Mouse (Mus musculus) thymus, postnatal 36 days (tissue): ENCODE results near the gene Tnn.
A peak's percentile ranks its signal among the peaks of the same experiment; 100 is the strongest.

Experiments used
- DNase-seq, 2 experiments: peaks; one replicate each; pipeline ENCODE4 v3.0.0; 2022; ENCODE audit warnings: mixed read lengths in 2 of 2

Tnn gene

GRCm38 (mm10) chr1:160153480-160153879 lies at the start of gene Tnn:
Tnn (minus strand) TSS chr1:160153580.
- DNase-seq: no peak

GRCm38 (mm10) chr1:160195337-160195663 lies 41.9 kb upstream of the Tnn start:
- no peak for DNase-seq

- DNase-seq: peak; percentile 99
These were observed 41.4 kb upstream of the Tnn start, which contains the start of gene Mrps14 for GRCm38 (mm10) chr1:160194529-160195336. Mrps14 (plus strand) TSS chr1:160195215.

DNA sequence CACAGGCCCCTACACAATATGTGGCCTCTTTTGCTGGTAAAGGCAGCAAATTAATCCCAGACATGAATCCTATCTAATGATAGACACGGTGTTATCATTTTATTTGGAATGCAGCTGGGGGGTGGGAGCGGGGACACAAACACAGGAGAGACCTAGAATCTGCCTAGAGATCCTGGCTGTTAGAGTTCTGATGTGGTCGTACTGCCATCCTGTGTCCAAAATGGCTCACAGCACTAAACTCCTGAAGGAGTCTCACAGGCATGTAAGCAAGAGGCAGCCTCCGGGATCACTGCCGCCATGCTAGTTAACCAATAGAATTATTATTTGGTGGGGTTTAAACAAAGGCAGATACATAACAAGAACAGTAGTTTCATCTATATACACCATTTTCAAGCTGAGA lies 31.1 kb upstream of the Tnn start:
- DNase-seq: no peak

GRCm38 (mm10) chr1:160181216-160181615 lies 27.8 kb upstream of the Tnn start:
- no peak for DNase-seq

- no peak for DNase-seq
These were observed 23.5 kb upstream of the Tnn start for GRCm38 (mm10) chr1:160176903-160177302.

DNA sequence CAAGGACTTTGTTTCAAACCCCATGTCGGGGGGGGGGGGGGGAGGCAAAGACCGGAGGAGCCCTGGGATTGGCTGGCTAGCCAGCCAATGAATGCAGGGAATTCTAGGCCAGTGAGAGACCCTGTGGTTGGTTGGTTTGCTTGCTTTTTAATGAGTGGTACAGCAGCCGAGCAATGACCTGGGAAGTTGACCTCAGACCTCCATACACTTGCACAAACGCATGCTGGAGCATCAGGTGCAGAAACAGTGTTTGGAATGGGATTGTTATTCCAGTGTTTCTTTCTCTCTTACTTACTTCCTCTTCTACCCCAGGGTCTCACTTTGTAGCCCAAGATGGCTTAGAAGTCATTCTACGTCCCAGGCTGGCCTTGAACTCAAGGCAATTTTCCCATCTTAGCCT lies 13.2 kb upstream of the Tnn start:
- no peak for DNase-seq

GRCm38 (mm10) chr1:160158190-160158589 lies 4.8 kb upstream of the Tnn start:
- DNase-seq: no peak

DNA sequence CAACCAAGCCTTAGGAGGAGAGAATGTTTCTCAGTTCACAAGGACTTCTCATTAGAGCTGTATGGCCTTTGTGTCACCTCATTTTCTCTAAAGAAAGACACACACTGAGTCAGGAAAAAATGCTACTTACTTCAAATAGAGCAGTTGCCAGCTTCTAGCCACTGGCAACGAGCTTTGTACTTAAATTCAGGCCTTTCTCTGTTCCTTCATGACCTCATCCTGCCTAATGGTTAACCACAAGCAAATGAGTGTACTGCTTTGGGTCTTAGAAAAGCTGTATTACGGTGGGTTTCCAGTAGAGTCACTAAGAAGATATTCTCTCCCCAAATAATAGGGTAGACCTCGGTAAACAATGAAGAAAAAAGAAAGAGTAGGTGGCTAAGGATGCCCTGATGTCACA lies 2.7 kb downstream of the Tnn start:
- DNase-seq: no peak

GRCm38 (mm10) chr1:160149291-160149906 lies 4.0 kb downstream of the Tnn start:
- DNase-seq: no peak

DNA sequence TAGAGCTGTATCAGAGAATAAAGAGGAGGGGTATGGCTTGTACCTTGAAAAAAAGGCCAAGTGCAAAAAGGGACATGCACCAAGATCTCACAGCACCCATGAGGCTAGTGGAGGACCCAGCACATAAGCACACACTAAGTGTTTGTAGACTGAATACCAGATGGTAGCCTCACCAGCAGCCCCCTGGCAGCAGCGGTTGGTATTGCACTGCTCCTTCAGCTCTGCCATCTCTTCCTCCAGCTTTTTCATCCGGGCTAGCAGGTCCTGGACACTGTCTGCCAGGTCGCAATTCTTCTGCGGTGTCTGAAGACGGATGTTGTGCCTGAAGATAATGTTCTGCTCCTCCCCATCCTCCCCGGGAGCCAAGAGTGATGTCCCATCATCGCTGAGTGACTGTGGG lies 6.1 kb downstream of the Tnn start:
- no peak for DNase-seq

DNA sequence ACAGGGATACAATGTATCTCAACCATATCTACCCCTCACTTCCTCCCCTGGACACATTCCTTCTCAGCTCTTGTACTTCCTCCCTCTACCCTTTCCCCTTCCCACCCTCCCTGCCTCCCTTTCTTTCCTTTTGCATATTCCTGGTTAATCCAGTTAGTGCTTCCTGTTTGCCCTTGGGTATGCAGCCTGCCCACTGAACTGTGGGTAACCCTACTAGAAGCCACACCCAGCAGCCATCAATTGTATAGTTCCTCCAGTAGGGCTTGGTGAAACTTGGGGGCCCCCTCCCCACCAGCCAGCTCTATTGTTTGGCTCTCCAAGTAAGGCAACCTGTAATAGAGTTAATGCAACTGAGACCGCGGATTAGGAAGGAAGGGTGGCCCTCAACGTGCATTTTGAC lies 7.8 kb downstream of the Tnn start:
- no peak for DNase-seq

DNA sequence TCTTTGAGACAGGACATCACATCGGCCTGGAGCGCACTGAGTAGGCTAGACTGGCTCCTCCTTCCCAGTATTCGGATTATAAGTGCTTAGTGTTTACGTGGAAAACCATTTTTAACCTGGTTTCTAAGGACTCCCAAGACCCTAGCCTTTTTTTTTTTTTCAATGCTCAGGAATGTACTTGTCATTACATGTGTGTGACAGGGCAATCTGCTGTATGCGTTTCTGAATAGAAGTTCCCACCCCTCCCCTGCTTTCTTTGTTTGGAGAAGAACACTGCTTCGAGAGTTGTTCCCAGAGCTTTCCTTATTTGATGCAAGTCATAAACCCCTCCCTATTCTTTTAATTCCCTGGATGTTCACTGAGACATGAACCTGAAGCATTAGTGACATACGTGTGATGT lies 9.0 kb downstream of the Tnn start:
- no peak for DNase-seq

GRCm38 (mm10) chr1:160136362-160136890 lies 17.0 kb downstream of the Tnn start:
- DNase-seq: no peak

DNA sequence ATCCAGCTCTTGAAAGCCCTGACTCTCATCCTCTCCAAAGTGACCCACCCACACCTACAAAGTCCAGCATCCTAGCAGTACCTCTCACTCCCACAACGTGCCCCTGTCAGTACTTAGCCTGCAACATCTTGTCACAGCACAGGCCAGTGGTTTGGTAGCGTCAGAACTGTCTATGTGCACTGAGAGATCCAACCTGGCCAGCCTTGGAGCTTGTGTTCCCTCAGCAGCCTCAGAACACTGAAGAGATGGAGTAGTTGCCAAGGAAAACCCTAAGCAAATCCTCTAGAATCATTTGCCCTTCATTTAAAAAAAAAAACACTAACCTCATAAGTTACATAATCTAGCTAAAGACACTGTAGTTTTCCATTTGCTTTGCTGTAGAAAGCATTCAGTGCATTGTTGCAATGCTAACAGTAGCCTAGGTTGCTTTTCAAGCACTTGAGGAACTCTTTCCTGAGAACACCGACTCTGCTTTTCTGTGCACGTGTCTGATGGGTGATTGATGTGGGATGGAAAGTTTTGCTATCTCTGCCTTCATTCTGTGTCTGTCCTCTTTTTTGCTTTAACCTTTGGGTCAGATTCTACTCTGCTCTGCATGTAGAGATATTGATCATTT lies 19.8 kb downstream of the Tnn start:
- DNase-seq: no peak

DNA sequence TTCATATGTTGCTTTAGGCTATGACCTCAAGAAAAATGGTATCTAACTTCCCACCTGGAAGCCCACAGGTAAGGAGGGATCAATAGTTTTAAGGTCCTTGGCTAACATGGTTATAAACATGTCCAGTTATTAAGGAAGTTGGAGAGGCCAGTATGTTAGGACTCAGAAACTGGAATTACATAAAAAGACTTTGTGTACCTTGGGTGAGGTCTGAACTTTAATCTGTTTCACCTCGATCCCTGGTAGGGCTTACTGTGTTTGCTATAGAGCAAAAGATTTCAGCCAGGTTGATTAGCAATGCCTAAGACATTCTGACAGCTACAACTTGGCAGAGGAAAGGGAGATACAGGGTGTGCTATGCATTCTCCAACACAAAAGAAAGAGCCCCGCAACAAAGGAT lies 29.4 kb downstream of the Tnn start:
- DNase-seq: no peak

GRCm38 (mm10) chr1:160108604-160109003 lies 44.8 kb downstream of the Tnn start:
- no peak for DNase-seq

- no peak for DNase-seq
These were observed 48.0 kb downstream of the Tnn start for GRCm38 (mm10) chr1:160105426-160105825.

- no peak for DNase-seq
These were observed 52.4 kb downstream of the Tnn start for GRCm38 (mm10) chr1:160100996-160101395.

DNA sequence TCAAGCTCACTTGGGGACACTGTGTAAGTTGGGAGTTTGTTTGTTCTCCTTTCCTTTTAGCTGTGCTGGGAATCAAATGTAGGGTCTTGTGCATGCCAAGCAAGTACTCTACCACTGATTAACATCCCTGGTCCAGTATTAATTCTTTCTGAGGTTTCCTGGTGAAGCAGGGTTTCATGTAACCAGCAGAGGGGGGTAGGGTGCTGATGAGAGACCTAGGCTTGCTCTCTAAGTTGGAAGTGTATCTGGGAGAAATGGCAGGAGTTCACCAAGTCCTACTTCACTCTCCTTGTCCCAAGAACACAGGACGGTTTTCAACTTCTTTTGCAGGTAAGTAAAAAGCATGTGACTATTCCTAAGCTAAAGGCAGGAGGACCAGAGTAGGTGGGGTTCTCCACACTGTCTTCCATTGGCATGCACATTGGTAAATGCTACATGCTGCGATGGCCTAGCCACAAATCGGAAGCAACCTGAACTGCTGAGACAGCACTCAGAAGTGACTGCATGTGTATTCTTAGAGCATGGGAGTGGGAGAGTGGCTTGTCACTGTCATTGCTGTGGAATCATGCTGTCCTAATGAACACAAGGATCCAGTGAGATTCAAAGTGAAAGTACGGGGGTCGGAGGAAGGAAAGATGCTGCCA lies 53.6 kb downstream of the Tnn start:
- no peak for DNase-seq

DNA sequence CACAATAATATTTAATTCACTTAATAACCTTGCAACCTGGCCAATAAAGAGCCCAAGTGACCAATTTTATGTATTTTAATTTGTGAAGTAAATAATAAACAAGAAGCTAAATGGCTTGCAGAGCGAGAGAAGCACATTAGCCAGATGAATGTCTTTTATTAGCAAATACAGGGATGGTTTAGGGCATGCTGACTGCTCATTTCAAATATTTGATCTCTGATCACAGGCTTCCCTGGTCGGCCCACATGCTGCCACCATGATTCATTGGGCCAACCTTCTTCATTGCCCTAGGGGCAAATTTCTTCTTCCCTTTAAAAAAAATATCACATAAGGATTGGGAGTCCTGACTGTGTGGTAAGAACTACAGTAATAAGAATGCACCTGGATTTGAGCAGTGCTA lies 66.7 kb downstream of the Tnn start:
- DNase-seq: no peak

- DNase-seq: no peak
These were observed 69.1 kb downstream of the Tnn start for GRCm38 (mm10) chr1:160084239-160084638.

GRCm38 (mm10) chr1:160082647-160083046 lies 70.7 kb downstream of the Tnn start:
- no peak for DNase-seq
